Mouse (Mus musculus) bone marrow macrophage, adult 2 months (primary cell): ENCODE measurements at regions not wholly inside any gene's neighbourhood (a gene's known extent, or its start where the extent isn't known, plus 50 kb on each side); places are given as distances from the start of the nearest gene placed in this dataset.

Experiments
- CTCF ChIP-seq: IDR thresholded peaks from 2 replicates; pipeline ENCODE4 v1.5.1; 2012; ENCODE audit warnings: low read depth, mild to moderate bottlenecking, low read length, moderate library complexity
- POLR2A ChIP-seq: IDR thresholded peaks from 2 replicates; pipeline ENCODE4 v1.6.1; 2012; ENCODE audit warnings: mild to moderate bottlenecking, low read depth, low read length, borderline replicate concordance

DNA sequence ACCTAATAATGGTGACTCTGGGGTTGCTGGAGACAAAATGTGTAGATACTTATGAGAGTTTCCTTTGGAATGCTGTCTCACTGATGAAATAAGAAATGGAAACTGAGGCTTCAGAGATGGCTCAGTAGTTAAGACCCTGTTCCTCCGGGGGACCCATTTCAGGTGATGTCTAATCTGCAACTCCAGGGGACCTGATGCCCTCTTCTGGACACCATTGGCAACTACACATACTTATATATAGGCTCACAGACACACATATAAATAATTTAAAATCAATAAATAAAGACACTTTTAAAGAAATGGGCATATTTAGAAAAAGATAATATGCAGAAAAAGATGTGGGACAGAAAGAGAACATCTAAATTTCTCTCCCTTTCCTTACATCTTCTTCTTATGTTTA lies 57.7 kb upstream of the Dpp10 start:
- 0 out of 2 replicates have a peak, but pooled peaks have one; percentile 12 for TF ChIP-seq CTCF
- TF ChIP-seq POLR2A = no peak
